In the genomic region with DNA sequence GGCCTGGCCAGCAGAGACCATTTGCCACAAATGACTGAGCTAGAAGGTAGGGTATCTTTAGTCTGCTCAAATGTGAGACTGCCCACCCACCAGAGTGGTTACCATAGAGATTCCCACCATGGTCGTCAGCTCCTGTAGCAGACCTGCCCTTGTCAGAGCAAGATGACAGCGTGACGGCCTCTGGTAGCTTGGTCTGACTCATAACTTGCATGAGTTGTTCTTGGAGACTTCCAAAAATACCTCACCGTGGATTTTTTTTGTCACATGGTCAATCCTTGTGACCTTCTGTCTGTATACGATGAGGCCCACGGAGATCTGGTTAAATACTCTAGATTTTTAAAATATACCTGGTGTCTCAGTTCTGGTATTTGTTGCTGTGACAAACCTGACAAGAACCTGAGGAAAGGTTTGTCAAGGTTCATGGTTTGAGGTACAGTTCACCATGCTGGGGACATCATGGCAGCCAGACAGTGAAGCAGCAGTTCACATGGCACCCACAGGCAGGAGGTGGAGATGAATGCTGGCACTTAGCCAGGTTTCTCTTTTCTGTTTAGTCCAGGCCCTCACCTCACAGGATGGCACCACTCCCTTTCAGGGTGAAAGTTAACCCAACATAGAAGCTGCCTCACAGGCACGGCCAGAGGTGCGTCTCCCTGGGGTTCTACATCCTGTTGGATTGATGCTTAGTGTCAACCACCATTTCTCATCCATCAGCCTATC, we compare ENCODE assay signal across 20 mouse cellular contexts.
DNase-seq lines count a peak whose midpoint lies in the region; ATAC-seq and TF ChIP-seq lines count a peak whose summit lies in the region.
"Had no signal": no experiment of that assay in that cellular context is flagged by ENCODE, and none has a peak within 500 bp of the region (broad histone marks: within the 10 kb centered on the region; RNA-seq: fewer than 3 reads in every experiment).

No protein-coding gene starts in this region.

- no peak overlapping the region for H3K9ac ChIP-seq in midbrain, postnatal 0 days (replicated peaks; ENCODE audit: low read length, poor library complexity, severe bottlenecking)
- H3K9ac ChIP-seq: embryonic facial prominence, embryonic 13.5 days; forebrain, embryonic 12.5 days; hindbrain, embryonic 13.5 days had no signal

- H3K36me3 ChIP-seq in midbrain, postnatal 0 days (ENCODE audit: insufficient read depth, low read length), result no peaks in the 10 kb centered on the region
- H3K36me3 ChIP-seq: embryonic facial prominence, embryonic 13.5 days; forebrain, embryonic 12.5 days; hindbrain, embryonic 13.5 days had no signal

- no peaks in the 10 kb centered on the region for H3K9me3 ChIP-seq in midbrain, postnatal 0 days (ENCODE audit: low read length)
- H3K9me3 ChIP-seq: embryonic facial prominence, embryonic 13.5 days; forebrain, embryonic 12.5 days; hindbrain, embryonic 13.5 days had no signal

- H3K4me3 ChIP-seq in midbrain, postnatal 0 days (ENCODE audit: low read depth, low read length), result no peak overlapping the region
- H3K4me3 ChIP-seq: embryonic facial prominence, embryonic 13.5 days; erythroblast, embryonic 14.5 days; forebrain, embryonic 12.5 days; hindbrain, embryonic 13.5 days had no signal

- no peak overlapping the region for H3K4me2 ChIP-seq in midbrain, postnatal 0 days (ENCODE audit: low read depth, low read length, poor library complexity, severe bottlenecking)
- H3K4me2 ChIP-seq: embryonic facial prominence, embryonic 13.5 days; forebrain, embryonic 12.5 days; hindbrain, embryonic 13.5 days; midbrain, embryonic 11.5 days had no signal

- WGBS in midbrain, postnatal 0 days, result 91% methylated on average over 8 of the region's 8 CpGs

- DNase-seq in cerebellum, adult 11 months, result peak; percentile 16
- DNase-seq in cerebellum, adult 8-10 months, result no peak
- peak; percentile 20 to 26 for DNase-seq in right cerebral cortex, postnatal 36 days (ENCODE audit: low spot score in 2 of 2)
- no peak for DNase-seq in right cerebral cortex, adult 18-20 months
- DNase-seq in cerebellum, adult 9-10 months, result peak; percentile 42
- no peak for DNase-seq in midbrain, postnatal 0 days (ENCODE audit: low spot score)
- DNase-seq in heart, adult 11 months, result no peak
- DNase-seq: embryo, embryonic 11 days; gastrocnemius, postnatal 36 days; kidney, adult 18-20 months; layer of hippocampus, adult 9-11 months; right cerebral cortex, postnatal 25 days had no signal

- H3K27ac ChIP-seq in midbrain, postnatal 0 days (ENCODE audit: low read depth, low read length), result no peak overlapping the region
- H3K27ac ChIP-seq: embryonic facial prominence, embryonic 13.5 days; forebrain, embryonic 12.5 days; hindbrain, embryonic 13.5 days; kidney, postnatal 0 days; macrophage had no signal

- no peak for TF ChIP-seq CTCF in midbrain, postnatal 0 days (IDR thresholded peaks at IDR 0.05)

- ATAC-seq in midbrain, postnatal 0 days (ENCODE audit: low FRiP score), result no peak
- ATAC-seq: lung, postnatal 0 days had no signal

- H3K4me1 ChIP-seq in midbrain, postnatal 0 days (ENCODE audit: insufficient read depth, low read length), result no peaks in the 10 kb centered on the region
- H3K4me1 ChIP-seq: embryonic facial prominence, embryonic 13.5 days; forebrain, embryonic 12.5 days; hindbrain, embryonic 13.5 days had no signal

- no peaks in the 10 kb centered on the region for H3K27me3 ChIP-seq in midbrain, postnatal 0 days (ENCODE audit: insufficient read depth, low read length)
- H3K27me3 ChIP-seq: embryonic facial prominence, embryonic 13.5 days; forebrain, embryonic 12.5 days; hindbrain, embryonic 13.5 days had no signal

Comparison
In these comparisons a context has a peak if more than half of its experiments do, and no peak if none do; other contexts are left out.
1. DNase-seq: peak in cerebellum, adult 11 months (single experiment), right cerebral cortex, postnatal 36 days (2 of 2) and cerebellum, adult 9-10 months (single experiment); none in cerebellum, adult 8-10 months (single experiment), right cerebral cortex, adult 18-20 months (single experiment), midbrain, postnatal 0 days (single experiment) and heart, adult 11 months (single experiment).